Mouse (Mus musculus): ENCODE results near the gene St6gal2. TPM values are rescaled to one million over a fixed set of nuclear protein-coding genes. Genes with fewer than 3 reads are reported as not detected.

St6gal2 gene
- polyA plus RNA-seq (2017; shearing (Covaris generic)) = not detected

DNA sequence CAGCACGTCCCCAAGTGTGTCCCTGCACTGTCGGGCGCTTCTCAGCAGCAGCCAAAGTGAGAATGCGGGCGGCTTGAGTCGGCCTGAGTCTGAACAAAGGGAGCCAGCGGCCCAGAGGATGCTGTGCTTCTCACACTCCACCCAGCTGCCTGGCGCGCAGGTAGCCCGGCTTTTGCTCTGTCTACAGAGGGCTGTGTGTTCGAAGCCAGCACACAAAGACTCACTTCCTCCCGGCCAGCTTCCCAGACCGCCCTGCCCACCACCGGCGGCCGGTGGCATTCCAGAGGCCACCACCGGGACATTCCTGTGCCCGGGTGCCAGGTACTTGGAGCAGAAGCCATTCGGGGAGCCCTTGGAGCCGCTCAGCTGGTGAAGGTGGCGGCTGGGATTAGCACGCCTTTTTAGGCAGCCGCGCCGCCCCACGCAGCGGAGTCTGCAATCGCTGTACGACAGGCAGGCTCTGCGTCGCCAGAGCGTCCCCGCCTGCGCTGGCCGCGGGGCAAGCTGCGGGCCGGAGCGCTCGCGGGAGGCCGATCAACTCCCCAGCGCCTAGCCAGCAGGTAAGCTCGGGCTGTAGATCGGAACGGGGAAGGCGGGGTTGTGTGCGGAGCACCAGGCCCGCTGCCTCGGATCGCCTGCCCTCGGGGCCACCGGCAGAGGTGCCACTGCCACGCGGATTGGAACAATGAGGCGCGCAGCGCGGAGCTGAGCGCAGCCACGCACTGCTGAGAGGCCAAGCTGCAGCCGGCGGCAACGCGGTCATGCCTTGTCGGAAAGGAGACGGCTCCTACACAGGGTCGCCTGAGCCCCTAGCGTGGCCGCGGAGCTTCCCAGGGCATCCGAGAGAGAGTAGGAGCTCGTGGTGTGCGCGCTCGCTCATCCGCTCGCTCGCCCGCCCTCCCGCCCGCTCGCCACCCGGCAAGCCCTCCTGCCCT lies at the start of gene St6gal2:
Gene St6gal2 (plus strand): TSS at position 133 of the 935 bp plus-strand sequence.

Other genes starting within 250 kb of the St6gal2 start
- gene Vmn2r118, start 179.8 kb downstream of the St6gal2 start, polyA plus RNA-seq (2017; shearing (Covaris generic)) = not detected

Data from inflammation-experienced regulatory T-cells, adult 16 weeks (primary cell).